8 mouse cellular contexts compared by ENCODE assay signal in genomic region chr11:69579128-69580017, GRCm38 (mm10). TPM values are rescaled to one million over a fixed set of nuclear protein-coding genes. Genes with fewer than 3 reads are reported as not detected.
DNase-seq lines count a peak whose midpoint lies in the region; ATAC-seq and TF ChIP-seq lines count a peak whose summit lies in the region.

No protein-coding gene starts in this region.

- peak; percentile 97 for TF ChIP-seq EP300 in heart, adult 2 months (IDR thresholded peaks at IDR 0.05; ENCODE audit: insufficient read depth, low read depth, low read length)

- peak; percentile 95 for ATAC-seq in embryonic facial prominence, embryonic 14.5 days (ENCODE audit: low read depth)
- peak; percentile 91 for ATAC-seq in limb, embryonic 13.5 days (ENCODE audit: low FRiP score, low read depth)
- ATAC-seq in midbrain, embryonic 16.5 days, result peak; percentile 87

- DNase-seq in 3T3-L1 (ENCODE audit: low read depth, low spot score), result peak; percentile 99
- peak; percentile 96 to 97 for DNase-seq in adrenal gland, postnatal 4 days (ENCODE audit: low spot score in 2 of 2)
- DNase-seq in embryonic facial prominence, embryonic 14.5 days (ENCODE audit: low spot score), result peak; percentile 99
- peak; percentile 96 to 97 for DNase-seq in heart, adult 2 months
- DNase-seq in kidney, adult 8-10 months, result peak; percentile 98
- peak; percentile 97 to 99 for DNase-seq in spleen, postnatal 10 days (ENCODE audit: low spot score in 2 of 2)

- no peaks in the 10 kb centered on the region for H3K9me3 ChIP-seq in embryonic facial prominence, embryonic 14.5 days (ENCODE audit: control insufficient read depth, low read length)
- no peaks in the 10 kb centered on the region for H3K9me3 ChIP-seq in limb, embryonic 13.5 days
- H3K9me3 ChIP-seq in midbrain, embryonic 16.5 days (replicated peaks; ENCODE audit: control insufficient read depth, low read length, poor library complexity, severe bottlenecking), result no peaks in the 10 kb centered on the region

- no peaks in the 10 kb centered on the region; the same call in 1 of the 2 replicates for H3K79me2 ChIP-seq in heart, adult 2 months (replicated peaks; ENCODE audit: control insufficient read depth, insufficient read depth, low read length)

- TF ChIP-seq CTCF in heart, adult 2 months (IDR thresholded peaks at IDR 0.05), result no peak; the same call in 1 of the 2 replicates

- TF ChIP-seq POLR2A in heart, adult 2 months (IDR thresholded peaks at IDR 0.05; ENCODE audit: insufficient read depth, low read depth, low read length), result peak; percentile 68

- peaks cover 22% of the 10 kb centered on the region for H3K4me1 ChIP-seq in embryonic facial prominence, embryonic 14.5 days (ENCODE audit: control insufficient read depth, insufficient read depth, low read length)
- H3K4me1 ChIP-seq in heart, adult 2 months (ENCODE audit: control insufficient read depth, insufficient read depth, low read length), result peaks cover 5% of the 10 kb centered on the region
- H3K4me1 ChIP-seq in limb, embryonic 13.5 days, result peaks cover 43% of the 10 kb centered on the region
- H3K4me1 ChIP-seq in midbrain, embryonic 16.5 days (ENCODE audit: control insufficient read depth, insufficient read depth, low read length), result peaks cover 31% of the 10 kb centered on the region

- H3K4me2 ChIP-seq in embryonic facial prominence, embryonic 14.5 days (ENCODE audit: low read depth, low read length), result peak overlapping the region; percentile 69
- peak overlapping the region; percentile 83 for H3K4me2 ChIP-seq in limb, embryonic 13.5 days (replicated peaks)
- H3K4me2 ChIP-seq in midbrain, embryonic 16.5 days (ENCODE audit: low read length), result peak overlapping the region; percentile 79

- H3K9ac ChIP-seq in embryonic facial prominence, embryonic 14.5 days (ENCODE audit: low read depth, low read length), result peak overlapping the region; percentile 86
- peak overlapping the region; percentile 70 for H3K9ac ChIP-seq in heart, adult 2 months (ENCODE audit: low read depth, low read length)
- peak overlapping the region; percentile 86 for H3K9ac ChIP-seq in limb, embryonic 13.5 days
- H3K9ac ChIP-seq in midbrain, embryonic 16.5 days (ENCODE audit: low read depth, low read length), result peak overlapping the region; percentile 77

- intact Hi-C loops in heart, adult 2 months (cut with DNase I), result loop anchor here (1.0 to 5.0 kb wide), 5 partner anchors 33 to 182 kb away; partner anchors contain the start of genes Cyb5d1, Naa38, Senp3 and Tmem88

- H3K27ac ChIP-seq in embryonic facial prominence, embryonic 14.5 days (replicated peaks; ENCODE audit: low read depth, low read length), result peak overlapping the region; percentile 97
- peak overlapping the region; percentile 89 for H3K27ac ChIP-seq in heart, adult 2 months
- H3K27ac ChIP-seq in limb, embryonic 13.5 days, result peak overlapping the region; percentile 97
- peak overlapping the region; percentile 94 for H3K27ac ChIP-seq in midbrain, embryonic 16.5 days (ENCODE audit: low read length)

- H3K27me3 ChIP-seq in embryonic facial prominence, embryonic 14.5 days (replicated peaks; ENCODE audit: control insufficient read depth, insufficient read depth, low read length), result no peaks in the 10 kb centered on the region
- H3K27me3 ChIP-seq in heart, adult 2 months (ENCODE audit: control insufficient read depth, insufficient read depth, low read length), result no peaks in the 10 kb centered on the region
- H3K27me3 ChIP-seq in limb, embryonic 13.5 days, result no peaks in the 10 kb centered on the region
- H3K27me3 ChIP-seq in midbrain, embryonic 16.5 days (ENCODE audit: control insufficient read depth, insufficient read depth, low read depth, low read length), result no peaks in the 10 kb centered on the region

- WGBS in embryonic facial prominence, embryonic 14.5 days, result 2% methylated on average over 38 of the region's 39 CpGs
- WGBS in heart, adult 2 months, result under 1% methylated on average over 39 of the region's 39 CpGs
- 2% methylated on average over 39 of the region's 39 CpGs for WGBS in limb, embryonic 13.5 days
- WGBS in midbrain, embryonic 16.5 days, result 1% methylated on average over 39 of the region's 39 CpGs

- peak overlapping the region; percentile 73 for H3K4me3 ChIP-seq in embryonic facial prominence, embryonic 14.5 days (ENCODE audit: low read depth, low read length)
- H3K4me3 ChIP-seq in heart, adult 2 months, result peak overlapping the region; percentile 91
- H3K4me3 ChIP-seq in limb, embryonic 13.5 days, result peak overlapping the region; percentile 87
- peak overlapping the region; percentile 79 for H3K4me3 ChIP-seq in midbrain, embryonic 16.5 days (ENCODE audit: low read depth, low read length)

- peaks cover 20% of the 10 kb centered on the region; the same call in 1 of the 2 replicates for H3K36me3 ChIP-seq in embryonic facial prominence, embryonic 14.5 days (ENCODE audit: control insufficient read depth, insufficient read depth, low read length)
- no peaks in the 10 kb centered on the region for H3K36me3 ChIP-seq in heart, adult 2 months (ENCODE audit: control insufficient read depth, insufficient read depth, low read length)
- H3K36me3 ChIP-seq in limb, embryonic 13.5 days, result peaks cover 28% of the 10 kb centered on the region
- H3K36me3 ChIP-seq in midbrain, embryonic 16.5 days (ENCODE audit: control insufficient read depth, insufficient read depth, low read length), result no peaks in the 10 kb centered on the region

RNA-seq across cellular contexts. Expression of gene Wrap53, which starts 0.7 kb away (rescaled TPM):
- total RNA-seq in adrenal gland, postnatal 4 days (2021), result 10 to 100 TPM; 13.0 to 13.1 TPM
- 18.4 and 19.8 TPM in 2 replicates for polyA plus RNA-seq in embryonic facial prominence, embryonic 14.5 days (2014; fragmentation: Nextera tagmentation; extraction: Ambion mirVana)
- 1 to 10 TPM; 5.4 to 5.6 TPM for total RNA-seq in heart, adult 2 months (2021)
- 10.1 and 10.5 TPM in 2 replicates for polyA plus RNA-seq in heart, adult 2 months (2012; rRNA removed)
- 28.3 and 31.0 TPM in 2 replicates for polyA plus RNA-seq in limb, embryonic 13.5 days (2015; fragmentation: Nextera tagmentation; extraction: Ambion mirVana)
- 19.2 and 20.9 TPM in 2 replicates for polyA plus RNA-seq in midbrain, embryonic 16.5 days (2015; fragmentation: Nextera tagmentation; extraction: Ambion mirVana)

RNA-seq across cellular contexts. Expression of gene Trp53, which starts 0.8 kb away (rescaled TPM):
- total RNA-seq in adrenal gland, postnatal 4 days (2021), result 100 to 1,000 TPM in 1 of 2 experiments, 10 to 100 TPM in 1; 92.4 to 101 TPM
- 111 and 133 TPM in 2 replicates for polyA plus RNA-seq in embryonic facial prominence, embryonic 14.5 days (2014; fragmentation: Nextera tagmentation; extraction: Ambion mirVana)
- 10 to 100 TPM; 13.6 to 15.3 TPM for total RNA-seq in heart, adult 2 months (2021)
- 35.0 and 41.6 TPM in 2 replicates for polyA plus RNA-seq in heart, adult 2 months (2012; rRNA removed)
- polyA plus RNA-seq in limb, embryonic 13.5 days (2015; fragmentation: Nextera tagmentation; extraction: Ambion mirVana), result 158 and 161 TPM in 2 replicates
- 48.9 and 57.3 TPM in 2 replicates for polyA plus RNA-seq in midbrain, embryonic 16.5 days (2015; fragmentation: Nextera tagmentation; extraction: Ambion mirVana)

RNA-seq across cellular contexts. Expression of gene Efnb3, which starts 19.4 kb away (rescaled TPM):
- 1 to 10 TPM; 9.4 to 9.6 TPM for total RNA-seq in adrenal gland, postnatal 4 days (2021)
- 7.3 and 8.6 TPM in 2 replicates for polyA plus RNA-seq in embryonic facial prominence, embryonic 14.5 days (2014; fragmentation: Nextera tagmentation; extraction: Ambion mirVana)
- total RNA-seq in heart, adult 2 months (2021), result 100 to 1,000 TPM in 1 of 2 experiments, 10 to 100 TPM in 1; 89.2 to 106 TPM
- 57.4 and 95.6 TPM in 2 replicates for polyA plus RNA-seq in heart, adult 2 months (2012; rRNA removed)
- polyA plus RNA-seq in limb, embryonic 13.5 days (2015; fragmentation: Nextera tagmentation; extraction: Ambion mirVana), result 45.8 and 47.6 TPM in 2 replicates
- 165 and 178 TPM in 2 replicates for polyA plus RNA-seq in midbrain, embryonic 16.5 days (2015; fragmentation: Nextera tagmentation; extraction: Ambion mirVana)

RNA-seq across cellular contexts. Expression of gene Atp1b2, which starts 26.4 kb away (rescaled TPM):
- 10 to 100 TPM; 74.6 to 83.4 TPM for total RNA-seq in adrenal gland, postnatal 4 days (2021)
- polyA plus RNA-seq in embryonic facial prominence, embryonic 14.5 days (2014; fragmentation: Nextera tagmentation; extraction: Ambion mirVana), result 15.6 and 17.7 TPM in 2 replicates
- total RNA-seq in heart, adult 2 months (2021), result 10 to 100 TPM; 17.0 to 20.3 TPM
- 23.7 and 30.0 TPM in 2 replicates for polyA plus RNA-seq in heart, adult 2 months (2012; rRNA removed)
- polyA plus RNA-seq in limb, embryonic 13.5 days (2015; fragmentation: Nextera tagmentation; extraction: Ambion mirVana), result 5.7 and 6.0 TPM in 2 replicates
- polyA plus RNA-seq in midbrain, embryonic 16.5 days (2015; fragmentation: Nextera tagmentation; extraction: Ambion mirVana), result 65.8 and 95.2 TPM in 2 replicates

RNA-seq across cellular contexts. Expression of gene Dnah2, which starts 30.5 kb away (rescaled TPM):
- 1 to 10 TPM; 1.1 to 1.7 TPM for total RNA-seq in adrenal gland, postnatal 4 days (2021)
- polyA plus RNA-seq in embryonic facial prominence, embryonic 14.5 days (2014; fragmentation: Nextera tagmentation; extraction: Ambion mirVana), result 6.2 and 6.5 TPM in 2 replicates
- under 1 TPM; 0.08 to 0.41 TPM for total RNA-seq in heart, adult 2 months (2021)
- polyA plus RNA-seq in heart, adult 2 months (2012; rRNA removed), result 0.15 and 0.23 TPM in 2 replicates
- 2.2 and 2.4 TPM in 2 replicates for polyA plus RNA-seq in limb, embryonic 13.5 days (2015; fragmentation: Nextera tagmentation; extraction: Ambion mirVana)
- 4.4 and 5.1 TPM in 2 replicates for polyA plus RNA-seq in midbrain, embryonic 16.5 days (2015; fragmentation: Nextera tagmentation; extraction: Ambion mirVana)

Comparison
In these comparisons a context has a peak if more than half of its experiments do, and no peak if none do; other contexts are left out.
1. Peak in every context shown above with its lines: DNase-seq, ATAC-seq, H3K4me3 ChIP-seq and H3K27ac ChIP-seq.